Mouse (Mus musculus) forebrain, postnatal 0 days (tissue): Measurements from ENCODE around the gene Hist1h4c. TPM values are rescaled to one million over a fixed set of nuclear protein-coding genes. Genes with fewer than 3 reads are reported as not detected.
A peak's percentile ranks its signal among the peaks of the same experiment; 100 is the strongest.
"Not testable (repeated sequence)": the region's sequence is repeated elsewhere in the genome, so short reads cannot be mapped to it uniquely, and the experiment has no call there.

Source experiments
- ATAC-seq: fragments of 200-750 bp; cut with Nextera tagmentation; 2 replicates; pipeline ENCODE4 v1.8.0; 2017; ENCODE audit warnings: mild to moderate bottlenecking, moderate library complexity
- DNase-seq: peaks from one replicate; pipeline ENCODE4 v3.0.0-alpha.2; 2015
- H3K27ac ChIP-seq: fragments of 300-500 bp; sonication (generic); 2 replicates; pipeline ENCODE4 v1.5.1; 2014; ENCODE audit warnings: low read depth, mild to moderate bottlenecking, antibody characterized with exemption, low read length, moderate library complexity, mixed read lengths
- H3K27me3 ChIP-seq: fragments of 300-500 bp; sonication (generic); 2 replicates; pipeline ENCODE4 v1.6.1; 2014; ENCODE audit warnings: mild to moderate bottlenecking, low read length, mixed read lengths; ENCODE audit not compliant: insufficient read depth
- H3K36me3 ChIP-seq: fragments of 300-500 bp; sonication (generic); 2 replicates; pipeline ENCODE4 v1.6.1; 2014; ENCODE audit warnings: mild to moderate bottlenecking, moderate library complexity; ENCODE audit not compliant: insufficient read depth
- H3K4me1 ChIP-seq: fragments of 300-500 bp; sonication (generic); 2 replicates; pipeline ENCODE4 v1.6.1; 2014; ENCODE audit warnings: antibody characterized with exemption; ENCODE audit not compliant: insufficient read depth
- H3K4me2 ChIP-seq: fragments of 300-500 bp; sonication (generic); 2 replicates; pipeline ENCODE4 v1.6.1; 2014; ENCODE audit warnings: low read depth, mild to moderate bottlenecking, moderate library complexity
- H3K4me3 ChIP-seq: fragments of 300-500 bp; sonication (generic); 2 replicates; pipeline ENCODE4 v1.5.1; 2014; ENCODE audit warnings: low read depth, low read length, mixed read lengths
- H3K9ac ChIP-seq: fragments of 300-500 bp; sonication (generic); 2 replicates; pipeline ENCODE4 v1.6.1; 2014; ENCODE audit warnings: mild to moderate bottlenecking
- H3K9me3 ChIP-seq: fragments of 300-500 bp; sonication (generic); 2 replicates; pipeline ENCODE4 v1.6.1; 2016; ENCODE audit warnings: low read length
- CTCF ChIP-seq: sonication (generic); IDR thresholded peaks from 2 replicates; pipeline ENCODE4 v1.5.1; 2016; ENCODE audit warnings: antibody characterized with exemption, control low read depth, low read depth
- WGBS: fragments of 180-500 bp; shearing (Covaris S2); extraction: QIAGEN DNeasy Blood & Tissue Kit; methylation state at CpG from one replicate; pipeline ENCODE4 v1.1.7; 2014; 5-methylcytosine and 5-hydroxymethylcytosine counted together
- polyA plus RNA-seq: library from polyadenylated mRNA; unstranded; fragments of >200 nt; fragmentation: Nextera tagmentation; extraction: Ambion mirVana; gene quantifications from 2 replicates; pipeline ENCODE4 v1.2.1, GENCODE M21; 2015
- total RNA-seq: library from RNA; depleted of rRNA; stranded (reverse); fragments of >200 nt; gene quantifications from 2 replicates; pipeline ENCODE4 v1.2.3, GENCODE M21; 2014; rRNA removed

The Hist1h4c gene
- 917 and 942 TPM in 2 replicates for total RNA-seq
- polyA plus RNA-seq = 2.3 and 5.0 TPM in 2 replicates

DNA sequence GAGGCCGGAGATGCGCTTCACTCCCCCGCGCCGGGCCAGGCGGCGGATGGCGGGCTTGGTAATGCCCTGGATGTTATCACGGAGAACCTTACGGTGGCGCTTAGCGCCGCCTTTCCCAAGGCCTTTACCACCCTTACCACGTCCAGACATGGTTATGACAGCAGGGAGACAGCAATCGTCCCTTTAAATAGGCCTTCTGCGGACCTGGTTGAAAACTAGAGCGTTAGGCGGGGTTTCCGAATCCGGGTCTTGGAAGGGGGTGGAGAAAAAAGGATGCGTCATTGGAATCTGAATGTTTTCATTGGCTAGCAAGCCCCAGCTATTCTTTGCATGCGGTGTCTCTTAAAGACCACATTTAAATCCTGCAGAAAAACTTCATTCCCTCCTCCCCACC, at the start of gene Hist1h4c:
Gene Hist1h4c, minus strand, starts transcription at position 155 of the 394 bp plus-strand sequence.
- Histone ChIP-seq H3K4me2 (peak within 1 kb of the TSS; percentile 70), H3K4me1 (no peaks in the 10 kb centered on the region), H3K9ac (peak within 1 kb of the TSS; percentile 63), H3K4me3 (peak within 1 kb of the TSS; percentile 40), H3K27me3 (no peaks in the 10 kb centered on the region), H3K9me3 (no peaks in the 10 kb centered on the region), H3K36me3 (no peaks in the 10 kb centered on the region), H3K27ac (peak within 1 kb of the TSS; percentile 86)
- DNase-seq (peak; percentile 99), ATAC-seq (peak; percentile 96)
- TF ChIP-seq CTCF = peak; percentile 37
- 1% methylated on average over 22 of the region's 22 CpGs for WGBS

DNA sequence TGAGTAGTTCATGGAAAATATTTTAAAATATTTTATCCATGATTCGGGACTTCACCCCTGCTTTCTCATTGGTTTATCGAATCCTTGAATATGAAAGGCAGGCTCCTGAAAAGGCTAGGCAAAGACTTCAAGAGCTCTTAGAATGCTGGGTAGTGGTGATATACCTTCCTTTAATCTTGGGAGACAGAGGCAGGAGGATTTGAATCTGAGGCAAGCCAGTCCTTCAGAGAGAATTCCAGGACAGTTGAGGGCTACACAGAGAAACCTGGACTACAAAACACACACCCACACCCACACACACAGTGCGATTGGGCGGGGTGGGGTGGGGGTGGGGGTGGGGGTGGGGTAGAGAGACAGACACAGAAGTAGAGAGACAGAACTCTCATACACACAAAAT, 49.6 kb upstream of the Hist1h4c start:
- no peak overlapping the region for H3K9ac ChIP-seq
- no peak for DNase-seq
- no peak overlapping the region for H3K27ac ChIP-seq
- H3K27me3 ChIP-seq = no peaks in the 10 kb centered on the region
- no peaks in the 10 kb centered on the region for H3K4me1 ChIP-seq
- no peak overlapping the region for H3K4me3 ChIP-seq
- H3K36me3 ChIP-seq = no peaks in the 10 kb centered on the region
- H3K9me3 ChIP-seq = no peaks in the 10 kb centered on the region
- H3K4me2 ChIP-seq = no peak overlapping the region
- WGBS = under 1% methylated on average over 4 of the region's 4 CpGs
- ATAC-seq = no peak
- no peak for TF ChIP-seq CTCF

GRCm38 (mm10) chr13:23747081-23747891, 49.0 kb upstream of the Hist1h4c start:
- ATAC-seq = no peak; the same call in 1 of the 2 replicates

GRCm38 (mm10) chr13:23746201-23747080, 48.2 kb upstream of the Hist1h4c start, which contains the start of gene Hist1h2bb:
TSS of gene Hist1h2bb (plus strand) at chr13:23746734.
- whole genome bisulfite sequencing = under 1% methylated on average over 36 of the region's 58 CpGs
- H3K27ac ChIP-seq = peak within 1 kb of the TSS; percentile 94
- peak; percentile 21; the same call in 1 of the 2 replicates for TF ChIP-seq CTCF

More at GRCm38 (mm10) chr13:23747081-23747891, 49.0 kb upstream of the Hist1h4c start:
- WGBS = 1% methylated on average over 9 of the region's 13 CpGs
- H3K9ac ChIP-seq = peak overlapping the region; percentile 42
- no peaks in the 10 kb centered on the region for H3K27me3 ChIP-seq
- H3K27ac ChIP-seq = peak overlapping the region; percentile 94
- no peaks in the 10 kb centered on the region for H3K36me3 ChIP-seq
- peak; percentile 11 for DNase-seq
- no peak for TF ChIP-seq CTCF
- no peaks in the 10 kb centered on the region for H3K4me1 ChIP-seq
- H3K4me3 ChIP-seq = peak overlapping the region; percentile 41
- H3K9me3 ChIP-seq = no peaks in the 10 kb centered on the region
- H3K4me2 ChIP-seq = peak overlapping the region; percentile 78

GRCm38 (mm10) chr13:23745381-23746161, 47.3 kb upstream of the Hist1h4c start, which contains the start of gene Hist1h3c:
TSS of gene Hist1h3c (minus strand) at chr13:23745602.
- peak; percentile 73 for ATAC-seq
- H3K27me3 ChIP-seq = no peaks in the 10 kb centered on the region
- DNase-seq = peak; percentile 95
- H3K4me2 ChIP-seq = peak within 1 kb of the TSS; percentile 78
- H3K4me3 ChIP-seq = peak within 1 kb of the TSS; percentile 41
- H3K9me3 ChIP-seq = no peaks in the 10 kb centered on the region
- peak within 1 kb of the TSS; percentile 94 for H3K27ac ChIP-seq
- no peak for TF ChIP-seq CTCF
- H3K36me3 ChIP-seq = no peaks in the 10 kb centered on the region
- peaks cover under 1% of the 10 kb centered on the region; the same call in 1 of the 2 replicates for H3K4me1 ChIP-seq
- H3K9ac ChIP-seq = peak within 1 kb of the TSS; percentile 50
- WGBS = 1% methylated on average over 22 of the region's 28 CpGs

More at GRCm38 (mm10) chr13:23746201-23747080, 48.2 kb upstream of the Hist1h4c start, which contains the start of gene Hist1h2bb:
- ATAC-seq (peak; percentile 93), DNase-seq (peak; percentile 87)
- not testable (repeated sequence) for H3K27me3 ChIP-seq, H3K36me3 ChIP-seq, H3K4me1 ChIP-seq, H3K9me3 ChIP-seq
- peak within 1 kb of the TSS; percentile 50 for H3K9ac ChIP-seq
- H3K4me2 ChIP-seq = peak within 1 kb of the TSS; percentile 78
- peak within 1 kb of the TSS; percentile 41 for H3K4me3 ChIP-seq
